Mouse (Mus musculus) layer of hippocampus, postnatal 36 days (tissue): ENCODE data around the gene Anks3. TPM values are rescaled to one million over a fixed set of nuclear protein-coding genes. Genes with fewer than 3 reads are reported as not detected.

Experiments
- DNase-seq, 2 experiments: peaks; one replicate each; pipeline ENCODE4 v3.0.0; 2022
- total RNA-seq, 2 experiments: library from RNA; stranded (reverse); gene quantifications; 2 replicates each; pipeline ENCODE4 v1.2.3; 2021

Anks3 gene
- total RNA-seq, 2 experiments from 2014 or later: 75.0 to 83.5 TPM

GRCm38 (mm10) chr16:4896249-4897027 is 67.6 kb downstream of the Anks3 start:
- DNase-seq: no peak

DNA sequence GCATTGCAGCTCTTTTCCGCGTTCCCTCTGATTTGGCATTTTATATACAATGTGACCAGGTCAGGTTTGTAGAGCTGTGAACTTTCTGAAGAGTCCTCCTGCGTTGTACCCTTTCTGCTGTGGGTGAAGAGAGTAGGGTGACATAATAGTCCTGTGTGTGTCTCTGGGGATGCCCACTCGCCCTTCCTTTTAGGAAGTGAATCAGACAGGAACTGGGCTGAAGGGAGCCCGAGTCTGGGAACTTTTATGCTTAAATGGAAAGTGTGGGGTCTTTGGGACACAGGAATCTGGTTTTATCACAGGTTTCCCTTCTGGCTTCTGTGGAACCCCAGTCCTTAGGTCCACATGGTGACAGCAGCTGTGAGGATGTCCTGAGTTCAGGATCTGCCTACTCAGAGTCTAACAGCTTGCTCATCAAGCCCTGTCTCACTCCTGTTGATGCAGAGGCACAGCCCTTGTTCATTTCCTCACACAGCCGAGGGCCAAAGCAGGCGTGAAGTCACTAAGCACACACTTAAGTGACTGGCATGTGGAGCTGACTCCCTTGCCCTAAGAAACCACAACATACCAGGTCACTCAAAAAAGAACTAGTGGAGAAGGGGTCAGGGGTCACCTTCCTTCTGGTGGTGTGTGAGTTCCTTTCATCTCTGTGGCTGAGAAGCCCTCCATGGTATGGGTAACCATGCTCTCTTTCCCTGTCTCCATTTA is 69.7 kb downstream of the Anks3 start:
- DNase-seq: no peak

- DNase-seq: no peak
Observed at GRCm38 (mm10) chr16:4892171-4892570, 71.8 kb downstream of the Anks3 start.

Other genes starting within 250 kb of the Anks3 start
- 10 to 100 TPM; 14.5 to 15.2 TPM for gene Nmral1, start 244.8 kb downstream of the Anks3 start, total RNA-seq
- gene Hmox2, start 237.8 kb downstream of the Anks3 start, total RNA-seq: 10 to 100 TPM; 88.2 to 98.0 TPM
- gene Cdip1, start 173.9 kb downstream of the Anks3 start, total RNA-seq: 100 to 1,000 TPM; 236 to 243 TPM
- not detected for gene 4930562C15Rik, start 128.8 kb downstream of the Anks3 start, total RNA-seq
- gene Ubald1, start 83.9 kb downstream of the Anks3 start, total RNA-seq: 10 to 100 TPM; 91.3 to 94.9 TPM
- gene Mgrn1, start 78.0 kb downstream of the Anks3 start, total RNA-seq: 100 to 1,000 TPM; 213 TPM
- gene Nudt16l1, start 25.4 kb downstream of the Anks3 start, total RNA-seq: 10 to 100 TPM; 76.4 to 82.1 TPM
- not detected for gene Sept12, start 33.6 kb upstream of the Anks3 start, total RNA-seq
- gene Smim22, start 43.1 kb upstream of the Anks3 start, total RNA-seq: not detected
- gene Rogdi, start 49.3 kb upstream of the Anks3 start, total RNA-seq: 100 to 1,000 TPM; 362 to 395 TPM
- 100 to 1,000 TPM; 139 TPM for gene Glyr1, start 85.7 kb upstream of the Anks3 start, total RNA-seq
- 10 to 100 TPM; 42.9 to 45.0 TPM for gene Ubn1, start 85.9 kb upstream of the Anks3 start, total RNA-seq
- 1 to 10 TPM; 2.4 to 2.5 TPM for gene Ppl, start 168.2 kb upstream of the Anks3 start, total RNA-seq
- gene Sec14l5, start 182.9 kb upstream of the Anks3 start, total RNA-seq: 1 to 10 TPM; 5.7 to 7.9 TPM
- gene Nagpa, start 239.8 kb upstream of the Anks3 start, total RNA-seq: 10 to 100 TPM; 12.5 to 13.6 TPM